Mouse (Mus musculus) naive thymus-derived CD4-positive, alpha-beta T cell, adult 2 months (primary cell): ENCODE results near the gene Hist1h2bq.
A peak's percentile ranks its signal among the peaks of the same experiment; 100 is the strongest.

Source experiments
- DNase-seq: peaks from one replicate; pipeline ENCODE4 v3.0.0-alpha.2; 2011; ENCODE audit warnings: low read depth

The Hist1h2bq gene

GRCm38 (mm10) chr13:21787760-21788593 lies 22.0 kb downstream of the Hist1h2bq start:
- peak; percentile 34 for DNase-seq

- peak; percentile 95 for DNase-seq
Observed at GRCm38 (mm10) chr13:21786899-21787629, 22.9 kb downstream of the Hist1h2bq start, which contains the start of the genes Hist1h2an and Hist1h2bp. Hist1h2an (minus strand) TSS chr13:21787218. Hist1h2bp (plus strand) TSS chr13:21787461.

- peak; percentile 54 for DNase-seq
Observed at GRCm38 (mm10) chr13:21786189-21786898, 23.7 kb downstream of the Hist1h2bq start.

DNA sequence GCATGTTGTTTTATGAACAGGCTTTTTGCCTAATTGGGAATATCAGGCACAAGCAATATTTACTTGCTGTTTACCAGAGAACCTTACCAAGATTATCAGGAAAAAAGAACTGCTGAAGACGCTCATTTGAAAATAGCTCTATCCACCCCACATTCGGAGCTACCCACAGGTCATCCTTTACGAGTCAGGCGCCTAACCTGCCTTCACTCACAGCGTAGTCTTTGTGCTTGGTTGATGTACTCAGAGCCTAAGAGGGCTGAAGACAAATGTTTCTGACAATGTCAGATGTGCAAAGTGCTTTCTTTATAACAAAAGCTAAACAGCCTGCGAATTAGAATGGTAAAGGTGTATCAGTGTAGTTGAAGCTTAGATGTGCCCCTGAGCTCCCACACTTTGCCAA lies 25.7 kb downstream of the Hist1h2bq start:
- DNase-seq, result no peak

GRCm38 (mm10) chr13:21783734-21784161 lies 26.2 kb downstream of the Hist1h2bq start:
- DNase-seq, result peak; percentile 80

DNA sequence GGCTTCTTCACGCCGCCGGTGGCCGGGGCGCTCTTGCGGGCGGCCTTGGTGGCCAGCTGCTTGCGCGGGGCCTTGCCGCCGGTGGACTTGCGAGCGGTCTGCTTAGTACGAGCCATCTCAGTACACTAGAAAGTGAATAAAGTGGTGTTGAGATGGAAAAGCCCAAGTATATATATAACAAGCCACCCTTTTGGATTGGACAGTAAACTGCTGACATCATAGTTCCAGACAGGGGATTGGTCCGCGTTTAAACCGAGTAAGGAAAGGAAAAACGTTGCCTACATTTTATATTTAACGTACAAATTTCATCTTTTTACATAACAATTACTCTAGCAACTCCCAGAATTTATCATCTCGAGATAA lies 26.8 kb downstream of the Hist1h2bq start, which contains the start of gene Hist1h3i:
Gene Hist1h3i (minus strand): TSS at position 116 of the 363 bp plus-strand sequence.
- peak; percentile 91 for DNase-seq

- DNase-seq, result peak; percentile 66
Observed at GRCm38 (mm10) chr13:21782361-21783254, 27.4 kb downstream of the Hist1h2bq start.

GRCm38 (mm10) chr13:21781639-21782038 lies 28.4 kb downstream of the Hist1h2bq start:
- DNase-seq, result no peak

GRCm38 (mm10) chr13:21781021-21781555 lies 28.9 kb downstream of the Hist1h2bq start:
- no peak for DNase-seq

DNA sequence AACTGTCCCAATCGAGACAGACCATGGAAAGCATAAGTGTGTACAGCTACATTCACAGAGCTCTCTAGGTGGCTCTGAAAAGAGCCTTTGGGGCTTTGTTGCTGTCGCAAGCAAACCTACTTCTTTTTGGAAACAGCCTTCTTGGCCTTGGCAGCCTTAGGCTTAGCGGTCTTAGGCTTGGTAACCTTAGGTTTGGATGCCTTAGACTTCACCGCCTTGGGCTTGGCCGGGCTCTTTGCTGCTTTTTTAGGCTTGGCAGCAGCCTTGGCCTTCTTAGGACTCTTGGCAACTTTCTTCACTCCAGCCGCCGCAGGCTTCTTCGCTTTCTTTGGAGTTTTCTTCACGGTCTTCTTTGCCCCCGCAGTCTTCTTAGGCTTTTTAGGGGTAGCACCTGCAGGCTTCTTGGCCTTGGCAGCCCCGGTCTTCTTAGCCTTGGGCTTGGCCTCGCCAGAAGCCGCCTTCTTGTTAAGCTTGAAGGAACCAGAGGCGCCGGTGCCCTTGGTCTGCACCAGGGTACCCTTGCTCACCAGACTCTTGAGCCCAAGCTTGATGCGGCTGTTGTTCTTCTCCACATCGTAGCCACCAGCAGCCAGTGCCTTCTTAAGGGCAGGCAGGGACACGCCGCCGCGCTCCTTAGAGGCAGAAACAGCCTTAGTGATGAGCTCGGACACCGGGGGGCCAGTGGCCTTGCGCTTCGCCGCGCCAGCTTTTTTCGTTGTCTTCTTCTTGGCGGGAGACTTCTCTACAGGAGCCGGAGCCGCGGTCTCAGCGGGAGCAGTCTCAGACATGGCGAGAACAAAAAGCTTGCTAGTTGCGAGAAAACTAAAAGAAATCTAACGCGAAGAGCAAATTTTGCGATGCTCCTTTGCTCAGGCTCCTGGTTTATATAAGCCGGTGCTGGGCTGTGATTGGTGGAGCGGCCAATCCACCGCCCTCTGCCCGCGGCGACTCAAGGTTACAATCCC lies 29.9 kb downstream of the Hist1h2bq start, which contains the start of gene Hist1h1b:
Gene Hist1h1b (minus strand): TSS at position 859 of the 965 bp plus-strand sequence.
- peak; percentile 52 for DNase-seq

DNA sequence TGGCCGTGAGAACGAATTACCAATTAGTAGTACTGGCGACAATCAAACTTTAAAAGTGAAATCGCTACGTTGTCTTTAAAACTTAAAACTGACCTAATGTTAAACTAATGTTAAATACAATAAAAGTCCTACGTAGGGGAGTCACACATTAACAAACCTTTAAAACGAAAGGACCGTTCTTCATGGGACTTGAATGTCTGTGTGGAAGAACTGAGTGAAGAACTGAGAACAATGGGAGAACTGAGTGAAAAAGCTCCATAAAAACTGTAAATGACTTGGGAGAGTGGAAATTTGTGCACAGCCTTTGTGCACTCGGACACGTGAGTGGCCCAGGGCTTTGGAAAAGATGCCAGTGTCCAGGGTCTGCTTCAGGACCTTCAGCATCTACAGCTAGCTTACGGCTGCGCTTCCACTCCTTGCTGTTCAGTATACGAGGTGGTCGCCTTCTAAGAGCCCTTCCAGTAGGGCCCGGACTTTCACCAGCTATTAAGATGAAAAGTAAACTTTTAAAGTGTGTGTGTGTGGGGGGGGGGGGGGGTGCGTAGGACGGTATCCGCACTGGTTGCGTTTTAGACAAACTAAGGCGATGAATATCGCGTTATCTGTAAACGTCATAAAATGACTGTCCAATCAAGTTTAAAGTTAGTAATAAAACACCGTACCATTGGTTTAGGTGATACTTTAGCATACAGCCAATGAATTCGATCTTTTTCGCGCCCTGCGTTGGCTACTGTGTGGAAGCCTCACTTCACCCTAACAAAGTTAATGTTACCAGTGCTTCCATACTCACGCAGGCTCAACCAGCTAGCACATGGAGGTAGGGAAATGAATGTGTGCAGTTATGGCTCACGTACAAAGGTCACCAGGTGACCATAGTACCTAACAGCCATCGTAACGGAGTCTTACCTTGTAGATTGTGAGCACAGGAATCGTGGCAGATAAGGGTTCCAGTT lies 30.9 kb downstream of the Hist1h2bq start:
- DNase-seq, result peak; percentile 95
